Mouse (Mus musculus) neural tube, embryonic 15.5 days (tissue): ENCODE results near the gene Sugct. TPM values are rescaled to one million over a fixed set of nuclear protein-coding genes. Genes with fewer than 3 reads are reported as not detected.

Experiments used
- ATAC-seq: fragments of 200-750 bp; cut with Nextera tagmentation; 2 replicates; pipeline ENCODE4 v1.8.0; 2017; ENCODE audit warnings: mild to moderate bottlenecking, moderate TSS enrichment, moderate library complexity; ENCODE audit not compliant: low FRiP score
- H3K27ac ChIP-seq: fragments of 300-500 bp; sonication (generic); replicated peaks from 2 replicates; pipeline ENCODE4 v1.5.1; 2015; ENCODE audit warnings: mild to moderate bottlenecking, inconsistent platforms
- H3K27me3 ChIP-seq: fragments of 300-500 bp; sonication (generic); replicated peaks from 2 replicates; pipeline ENCODE4 v1.6.1; 2015; ENCODE audit warnings: inconsistent platforms
- H3K36me3 ChIP-seq: fragments of 300-500 bp; sonication (generic); 2 replicates; pipeline ENCODE4 v1.6.1; 2015; ENCODE audit warnings: inconsistent platforms
- H3K4me1 ChIP-seq: fragments of 300-500 bp; sonication (generic); 2 replicates; pipeline ENCODE4 v1.6.1; 2015; ENCODE audit warnings: inconsistent platforms
- H3K4me2 ChIP-seq: fragments of 300-500 bp; sonication (generic); 2 replicates; pipeline ENCODE4 v1.6.1; 2015; ENCODE audit warnings: inconsistent platforms, mild to moderate bottlenecking, moderate library complexity
- H3K4me3 ChIP-seq: fragments of 300-500 bp; sonication (generic); replicated peaks from 2 replicates; pipeline ENCODE4 v1.5.1; 2015; ENCODE audit warnings: mild to moderate bottlenecking, inconsistent platforms
- H3K9ac ChIP-seq: fragments of 300-500 bp; sonication (generic); replicated peaks from 2 replicates; pipeline ENCODE4 v1.6.1; 2015; ENCODE audit warnings: mild to moderate bottlenecking, inconsistent platforms
- H3K9me3 ChIP-seq: fragments of 300-500 bp; sonication (generic); replicated peaks from 2 replicates; pipeline ENCODE4 v1.6.1; 2016; ENCODE audit warnings: inconsistent platforms
- WGBS: fragments of 180-500 bp; shearing (Covaris S2); methylation state at CpG from one replicate; pipeline ENCODE4 v1.1.7; 2015; ENCODE audit warnings: mixed read lengths; 5-methylcytosine and 5-hydroxymethylcytosine counted together
- polyA plus RNA-seq: library from polyadenylated mRNA; unstranded; fragments of >200 nt; fragmentation: Nextera tagmentation; extraction: Ambion mirVana; gene quantifications from 2 replicates; pipeline ENCODE4 v1.2.1, GENCODE M21; 2015

The Sugct gene
- polyA plus RNA-seq, 1 experiment from 2014 or later, result 2.8 TPM

DNA sequence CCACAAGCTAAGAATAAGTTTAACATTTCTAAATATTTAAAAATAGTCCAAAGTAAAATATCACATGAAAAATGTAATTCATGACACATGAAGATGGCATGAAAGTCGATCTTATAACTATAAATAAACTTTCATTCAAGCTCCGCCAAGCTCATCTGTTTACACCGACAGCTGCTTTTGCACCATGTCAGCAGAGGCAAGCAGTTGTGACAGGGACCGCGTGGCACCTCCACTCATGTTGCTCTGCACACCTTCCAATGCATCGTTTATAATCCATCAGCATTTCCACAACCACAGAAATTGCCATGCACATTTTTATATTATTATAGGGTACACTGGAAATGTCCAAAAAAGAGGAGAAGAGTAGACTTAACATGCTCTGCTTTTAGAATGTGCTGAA is 273.5 kb downstream of the Sugct start:
- Histone ChIP-seq H3K27me3 (no peaks in the 10 kb centered on the region), H3K9ac (no peak overlapping the region), H3K9me3 (no peaks in the 10 kb centered on the region; the same call in 1 of the 2 replicates), H3K4me1 (no peaks in the 10 kb centered on the region), H3K27ac (no peak overlapping the region), H3K36me3 (no peaks in the 10 kb centered on the region), H3K4me2 (no peak overlapping the region), H3K4me3 (no peak overlapping the region)
- WGBS, result 91% methylated on average over 6 of the region's 6 CpGs
- no peak for ATAC-seq

- Histone ChIP-seq H3K4me1 (no peaks in the 10 kb centered on the region), H3K27me3 (no peaks in the 10 kb centered on the region), H3K36me3 (no peaks in the 10 kb centered on the region), H3K4me2 (no peak overlapping the region), H3K9ac (no peak overlapping the region), H3K9me3 (no peaks in the 10 kb centered on the region; the same call in 1 of the 2 replicates), H3K4me3 (no peak overlapping the region), H3K27ac (no peak overlapping the region)
- WGBS, result 88% methylated on average over 1 of the region's 1 CpGs
- no peak for ATAC-seq
These were observed 274.8 kb downstream of the Sugct start for GRCm38 (mm10) chr13:17420557-17420956.

GRCm38 (mm10) chr13:17342836-17343235 is 352.5 kb downstream of the Sugct start:
- no peaks in the 10 kb centered on the region for H3K27me3 ChIP-seq
- H3K9me3 ChIP-seq, result no peaks in the 10 kb centered on the region
- no peak overlapping the region for H3K27ac ChIP-seq
- no peaks in the 10 kb centered on the region for H3K4me1 ChIP-seq
- WGBS, result 95% methylated on average over 8 of the region's 8 CpGs
- no peak overlapping the region for H3K4me3 ChIP-seq
- no peak for ATAC-seq
- no peak overlapping the region for H3K4me2 ChIP-seq
- H3K9ac ChIP-seq, result no peak overlapping the region
- H3K36me3 ChIP-seq, result no peaks in the 10 kb centered on the region

- WGBS, result 86% methylated on average over 4 of the region's 4 CpGs
- no peak overlapping the region for H3K4me3 ChIP-seq
- H3K4me2 ChIP-seq, result no peak overlapping the region
- no peaks in the 10 kb centered on the region for H3K9me3 ChIP-seq
- H3K27ac ChIP-seq, result no peak overlapping the region
- H3K4me1 ChIP-seq, result no peaks in the 10 kb centered on the region
- no peaks in the 10 kb centered on the region for H3K27me3 ChIP-seq
- H3K9ac ChIP-seq, result no peak overlapping the region
- no peak for ATAC-seq
- no peaks in the 10 kb centered on the region for H3K36me3 ChIP-seq
These were observed 359.3 kb downstream of the Sugct start for GRCm38 (mm10) chr13:17335885-17336540.

- Histone ChIP-seq H3K4me3 (no peak overlapping the region), H3K4me2 (no peak overlapping the region), H3K27me3 (no peaks in the 10 kb centered on the region), H3K4me1 (no peaks in the 10 kb centered on the region), H3K36me3 (no peaks in the 10 kb centered on the region), H3K9me3 (no peaks in the 10 kb centered on the region), H3K27ac (no peak overlapping the region), H3K9ac (no peak overlapping the region)
- WGBS, result 88% methylated on average over 4 of the region's 4 CpGs
- no peak for ATAC-seq
These were observed 368.5 kb downstream of the Sugct start for GRCm38 (mm10) chr13:17326863-17327262.

- H3K4me1 ChIP-seq, result no peaks in the 10 kb centered on the region
- H3K9ac ChIP-seq, result no peak overlapping the region
- H3K4me2 ChIP-seq, result no peak overlapping the region
- H3K27ac ChIP-seq, result no peak overlapping the region
- no peak for ATAC-seq
- 73% methylated on average over 4 of the region's 4 CpGs for WGBS
- H3K36me3 ChIP-seq, result no peaks in the 10 kb centered on the region
- no peak overlapping the region for H3K4me3 ChIP-seq
- H3K27me3 ChIP-seq, result no peaks in the 10 kb centered on the region
- H3K9me3 ChIP-seq, result no peaks in the 10 kb centered on the region
These were observed 393.8 kb downstream of the Sugct start for GRCm38 (mm10) chr13:17301590-17301989.

- H3K9ac ChIP-seq, result no peak overlapping the region
- no peak overlapping the region for H3K27ac ChIP-seq
- H3K9me3 ChIP-seq, result no peaks in the 10 kb centered on the region
- no peaks in the 10 kb centered on the region for H3K27me3 ChIP-seq
- WGBS, result 67% methylated on average over 1 of the region's 1 CpGs
- no peaks in the 10 kb centered on the region for H3K4me1 ChIP-seq
- H3K4me2 ChIP-seq, result no peak overlapping the region
- no peak overlapping the region for H3K4me3 ChIP-seq
- no peaks in the 10 kb centered on the region for H3K36me3 ChIP-seq
- no peak for ATAC-seq
These were observed 397.8 kb downstream of the Sugct start for GRCm38 (mm10) chr13:17297462-17298005.

- H3K9ac ChIP-seq, result no peak overlapping the region
- ATAC-seq, result no peak
These were observed 398.4 kb downstream of the Sugct start for GRCm38 (mm10) chr13:17296912-17297311.

DNA sequence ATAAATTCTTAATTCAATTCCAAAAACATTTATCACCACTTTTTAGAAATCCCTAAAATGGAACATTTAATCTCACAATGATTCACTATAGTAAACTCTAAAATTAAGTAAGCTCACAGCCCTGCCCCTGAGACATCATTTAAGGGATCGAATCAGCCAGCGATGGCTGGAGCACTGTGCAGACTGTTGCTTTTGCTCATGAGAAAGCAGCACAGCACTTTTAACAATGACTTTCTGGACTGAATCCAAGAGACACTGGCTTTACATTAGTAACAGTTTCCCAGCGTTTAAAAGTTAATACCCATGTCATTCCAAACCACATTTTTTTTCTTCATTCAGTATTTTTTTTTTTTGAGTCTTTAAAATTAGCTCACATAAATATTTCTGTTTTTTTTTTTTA is 398.9 kb downstream of the Sugct start:
- no peak overlapping the region for H3K4me2 ChIP-seq
- no peak for ATAC-seq
- H3K4me1 ChIP-seq, result no peaks in the 10 kb centered on the region
- H3K27ac ChIP-seq, result no peak overlapping the region
- H3K9ac ChIP-seq, result no peak overlapping the region
- no peaks in the 10 kb centered on the region for H3K9me3 ChIP-seq
- WGBS, result 37% methylated on average over 3 of the region's 3 CpGs
- H3K27me3 ChIP-seq, result no peaks in the 10 kb centered on the region
- H3K36me3 ChIP-seq, result no peaks in the 10 kb centered on the region
- no peak overlapping the region for H3K4me3 ChIP-seq

More at GRCm38 (mm10) chr13:17296912-17297311, 398.4 kb downstream of the Sugct start:
- Histone ChIP-seq H3K9me3 (no peaks in the 10 kb centered on the region), H3K4me2 (no peak overlapping the region), H3K27me3 (no peaks in the 10 kb centered on the region), H3K4me3 (no peak overlapping the region), H3K36me3 (no peaks in the 10 kb centered on the region), H3K4me1 (no peaks in the 10 kb centered on the region), H3K27ac (no peak overlapping the region)
- WGBS, result 15% methylated on average over 4 of the region's 4 CpGs

GRCm38 (mm10) chr13:17291057-17291456 is 404.3 kb downstream of the Sugct start:
- 43% methylated on average over 3 of the region's 3 CpGs for WGBS
- Histone ChIP-seq H3K36me3 (no peaks in the 10 kb centered on the region), H3K27ac (no peak overlapping the region), H3K4me2 (no peak overlapping the region), H3K9ac (no peak overlapping the region), H3K4me1 (peaks cover 6% of the 10 kb centered on the region; the same call in 1 of the 2 replicates), H3K27me3 (no peaks in the 10 kb centered on the region), H3K4me3 (no peak overlapping the region), H3K9me3 (no peaks in the 10 kb centered on the region)
- no peak for ATAC-seq

- Histone ChIP-seq H3K27ac (no peak overlapping the region), H3K36me3 (no peaks in the 10 kb centered on the region), H3K4me2 (no peak overlapping the region), H3K9ac (no peak overlapping the region), H3K27me3 (no peaks in the 10 kb centered on the region), H3K9me3 (no peaks in the 10 kb centered on the region), H3K4me3 (no peak overlapping the region), H3K4me1 (peaks cover 6% of the 10 kb centered on the region; the same call in 1 of the 2 replicates)
- 48% methylated on average over 1 of the region's 1 CpGs for WGBS
- no peak for ATAC-seq
These were observed 407.0 kb downstream of the Sugct start for GRCm38 (mm10) chr13:17288377-17288776.

GRCm38 (mm10) chr13:17245936-17246335 is 449.4 kb downstream of the Sugct start:
- Histone ChIP-seq H3K27ac (no peak overlapping the region), H3K36me3 (no peaks in the 10 kb centered on the region), H3K4me3 (no peak overlapping the region), H3K4me1 (no peaks in the 10 kb centered on the region), H3K9ac (no peak overlapping the region), H3K9me3 (no peaks in the 10 kb centered on the region), H3K27me3 (no peaks in the 10 kb centered on the region), H3K4me2 (no peak overlapping the region)
- 87% methylated on average over 3 of the region's 3 CpGs for WGBS
- no peak for ATAC-seq
